Mouse (Mus musculus) right cerebral cortex, postnatal 4 days (tissue): ENCODE data around the gene Glmn.

Experiments
- DNase-seq: peaks from one replicate; pipeline ENCODE4 v3.0.0-alpha.2; 2022

Glmn gene

DNA sequence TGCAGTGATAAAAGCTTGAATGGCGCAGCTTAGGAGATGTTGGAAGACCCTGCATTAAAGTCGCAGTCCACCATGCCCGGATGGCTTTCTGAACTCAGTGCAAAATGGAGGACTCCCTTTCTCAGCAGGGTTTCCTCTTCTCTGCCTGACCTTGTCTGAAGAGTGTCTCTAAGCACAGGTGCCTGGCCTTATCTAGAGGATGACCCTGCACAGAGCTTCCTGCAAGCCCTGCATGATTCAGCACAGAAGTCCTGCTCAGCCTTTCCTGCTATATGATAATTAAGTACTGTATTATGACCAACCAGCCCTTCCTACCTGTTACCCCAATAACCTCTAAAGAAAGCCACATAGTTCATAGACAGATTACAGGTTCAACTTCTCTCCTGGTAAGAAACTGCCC is 82.2 kb downstream of the Glmn start:
- no peak for DNase-seq

- peak; percentile 58 for DNase-seq
Measured at GRCm38 (mm10) chr5:107513583-107513982, 84.1 kb downstream of the Glmn start.

GRCm38 (mm10) chr5:107511326-107511725 is 86.4 kb downstream of the Glmn start:
- DNase-seq = no peak

DNA sequence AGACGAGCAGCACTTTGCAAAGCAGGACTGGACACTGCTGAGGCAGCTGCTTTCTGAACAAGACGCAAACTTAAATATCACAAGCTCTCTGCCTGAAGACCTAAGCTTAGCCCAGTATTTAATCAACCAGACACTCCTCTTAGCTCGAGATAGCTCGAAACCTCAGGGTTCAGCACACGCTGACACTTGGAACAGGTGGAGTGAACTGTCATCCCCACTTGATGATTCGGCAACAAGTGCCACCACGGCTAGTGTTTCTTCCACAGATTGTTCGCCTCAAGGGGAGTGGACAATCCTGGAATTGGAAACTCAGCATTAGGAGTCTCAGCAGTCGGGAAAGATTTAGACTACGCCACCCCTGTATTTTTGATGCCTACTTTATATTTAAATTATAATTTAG is 87.2 kb downstream of the Glmn start:
- no peak for DNase-seq

DNA sequence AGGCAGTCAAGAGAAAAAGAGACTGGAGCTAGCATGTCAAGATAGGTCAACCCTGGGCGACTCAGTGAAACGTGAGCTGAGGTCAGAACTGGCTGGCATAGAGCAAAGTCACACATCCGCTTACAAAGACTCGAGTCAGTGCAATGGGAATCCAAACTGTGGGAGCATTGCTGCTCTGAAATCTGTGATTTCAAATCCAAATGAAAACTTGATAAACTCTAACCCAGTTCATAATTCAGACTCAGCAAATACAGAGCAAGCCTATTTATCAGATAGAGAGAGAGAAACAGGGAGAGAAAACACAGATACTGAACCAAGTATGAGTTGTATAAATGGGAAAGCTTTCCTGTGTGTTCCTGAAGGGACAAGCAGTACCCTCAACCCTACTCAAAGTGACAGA is 90.4 kb downstream of the Glmn start, which contains the start of gene Gm42669:
Gene Gm42669, plus strand, starts transcription at position 301 of the 400 bp plus-strand sequence.
- no peak for DNase-seq

GRCm38 (mm10) chr5:107500741-107501140 is 96.9 kb downstream of the Glmn start:
- DNase-seq = no peak

DNA sequence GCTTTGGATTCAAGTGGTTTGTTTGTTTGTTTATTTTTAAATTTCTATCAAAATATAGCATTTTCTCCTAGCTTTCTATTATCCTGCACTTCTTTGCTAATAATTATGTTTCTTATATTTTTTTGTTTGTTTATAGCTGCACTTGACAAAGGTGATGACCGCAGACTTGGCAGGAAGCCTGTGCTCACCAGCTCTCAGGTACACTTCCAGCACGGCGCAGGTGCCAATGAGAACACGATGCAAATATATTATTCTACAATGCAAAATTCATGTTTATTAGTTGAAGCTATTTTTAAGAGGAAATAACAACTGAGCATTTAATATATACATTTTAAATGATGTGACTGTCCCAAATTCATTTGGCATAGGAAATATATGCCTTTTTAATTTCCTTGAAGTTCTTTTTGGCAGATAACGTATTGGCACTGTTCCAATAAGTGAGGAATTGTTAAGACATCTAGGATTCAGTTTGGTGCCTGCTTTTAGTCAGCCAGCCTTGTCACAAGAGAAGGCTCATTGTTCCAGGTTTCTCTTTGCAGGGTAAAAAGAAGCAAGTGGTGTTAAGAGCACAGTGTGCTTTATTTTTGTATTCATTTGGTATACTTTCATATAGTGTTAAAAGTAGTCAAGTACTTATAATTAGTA is 97.7 kb downstream of the Glmn start:
- DNase-seq = no peak
